Mouse (Mus musculus): Measurements from ENCODE around the gene Txndc17.

Txndc17 gene

GRCm38 (mm10) chr11:72226901-72227300, 19.6 kb downstream of the Txndc17 start:
- peaks cover 26% of the 10 kb centered on the region for H3K4me1 ChIP-seq (replicated peaks; ENCODE audit: low read depth, low read length)
- no peaks in the 10 kb centered on the region for H3K36me3 ChIP-seq (ENCODE audit: insufficient read depth, low read length)
- TF ChIP-seq POU5F1 (IDR thresholded peaks at IDR 0.05; ENCODE audit: borderline replicate concordance, low read length): no peak
- no peak overlapping the region for H3K4me3 ChIP-seq (replicated peaks; ENCODE audit: low read length)
- no peaks in the 10 kb centered on the region for H3K27me3 ChIP-seq (ENCODE audit: insufficient read depth, low read length)
- no peaks in the 10 kb centered on the region for H3K9me3 ChIP-seq (ENCODE audit: low read length)

- TF ChIP-seq POU5F1 (IDR thresholded peaks at IDR 0.05; ENCODE audit: borderline replicate concordance, low read length): no peak
- no peak for TF ChIP-seq NANOG (IDR thresholded peaks at IDR 0.05; ENCODE audit: borderline replicate concordance, low read length)
- TF ChIP-seq CTCF (conservative IDR thresholded peaks at IDR 0.05; ENCODE audit: low read length): no peak
- Histone ChIP-seq H3K36me3 (ENCODE audit: insufficient read depth, low read length) (no peaks in the 10 kb centered on the region), H3K4me1 (replicated peaks; ENCODE audit: low read depth, low read length) (peaks cover 38% of the 10 kb centered on the region), H3K27me3 (ENCODE audit: insufficient read depth, low read length) (no peaks in the 10 kb centered on the region), H3K4me3 (replicated peaks; ENCODE audit: low read length) (no peak overlapping the region), H3K9me3 (ENCODE audit: low read length) (no peaks in the 10 kb centered on the region)
These were observed 21.2 kb downstream of the Txndc17 start for GRCm38 (mm10) chr11:72228513-72228912.

- Histone ChIP-seq H3K36me3 (ENCODE audit: insufficient read depth, low read length) (no peaks in the 10 kb centered on the region), H3K4me1 (replicated peaks; ENCODE audit: low read depth, low read length) (peaks cover 16% of the 10 kb centered on the region), H3K27me3 (ENCODE audit: insufficient read depth, low read length) (no peaks in the 10 kb centered on the region), H3K4me3 (replicated peaks; ENCODE audit: low read length) (no peak overlapping the region), H3K9me3 (ENCODE audit: low read length) (no peaks in the 10 kb centered on the region)
- TF ChIP-seq NANOG (IDR thresholded peaks at IDR 0.05; ENCODE audit: borderline replicate concordance, low read length) (no peak), POU5F1 (IDR thresholded peaks at IDR 0.05; ENCODE audit: borderline replicate concordance, low read length) (no peak)
These were observed 24.7 kb downstream of the Txndc17 start for GRCm38 (mm10) chr11:72232068-72232467.

GRCm38 (mm10) chr11:72232991-72233390, 25.6 kb downstream of the Txndc17 start:
- TF ChIP-seq POU5F1 (IDR thresholded peaks at IDR 0.05; ENCODE audit: borderline replicate concordance, low read length) (no peak), CTCF (conservative IDR thresholded peaks at IDR 0.05; ENCODE audit: low read length) (no peak), NANOG (IDR thresholded peaks at IDR 0.05; ENCODE audit: borderline replicate concordance, low read length) (no peak)

GRCm38 (mm10) chr11:72234013-72234412, 26.7 kb downstream of the Txndc17 start:
- Histone ChIP-seq H3K4me3 (replicated peaks; ENCODE audit: low read length) (no peak overlapping the region), H3K36me3 (ENCODE audit: insufficient read depth, low read length) (no peaks in the 10 kb centered on the region), H3K27me3 (ENCODE audit: insufficient read depth, low read length) (no peaks in the 10 kb centered on the region), H3K4me1 (replicated peaks; ENCODE audit: low read depth, low read length) (peaks cover 16% of the 10 kb centered on the region), H3K9me3 (ENCODE audit: low read length) (no peaks in the 10 kb centered on the region)
- TF ChIP-seq POU5F1 (IDR thresholded peaks at IDR 0.05; ENCODE audit: borderline replicate concordance, low read length) (no peak), NANOG (IDR thresholded peaks at IDR 0.05; ENCODE audit: borderline replicate concordance, low read length) (no peak), CTCF (conservative IDR thresholded peaks at IDR 0.05; ENCODE audit: low read length) (no peak)

More at GRCm38 (mm10) chr11:72232991-72233390, 25.6 kb downstream of the Txndc17 start:
- Histone ChIP-seq H3K27me3 (ENCODE audit: insufficient read depth, low read length) (no peaks in the 10 kb centered on the region), H3K36me3 (ENCODE audit: insufficient read depth, low read length) (no peaks in the 10 kb centered on the region), H3K4me3 (replicated peaks; ENCODE audit: low read length) (no peak overlapping the region), H3K9me3 (ENCODE audit: low read length) (no peaks in the 10 kb centered on the region), H3K4me1 (replicated peaks; ENCODE audit: low read depth, low read length) (peaks cover 16% of the 10 kb centered on the region)

- H3K27me3 ChIP-seq (ENCODE audit: insufficient read depth, low read length): 0 out of 2 replicates have a peak, but pooled peaks cover 11% of the 10 kb centered on the region
- no peaks in the 10 kb centered on the region for H3K4me1 ChIP-seq (replicated peaks; ENCODE audit: low read depth, low read length)
- TF ChIP-seq POU5F1 (IDR thresholded peaks at IDR 0.05; ENCODE audit: borderline replicate concordance, low read length) (no peak), CTCF (conservative IDR thresholded peaks at IDR 0.05; ENCODE audit: low read length) (no peak), NANOG (IDR thresholded peaks at IDR 0.05; ENCODE audit: borderline replicate concordance, low read length) (no peak)
- H3K36me3 ChIP-seq (ENCODE audit: insufficient read depth, low read length): no peaks in the 10 kb centered on the region
- no peak overlapping the region for H3K4me3 ChIP-seq (replicated peaks; ENCODE audit: low read length)
- H3K9me3 ChIP-seq (ENCODE audit: low read length): no peaks in the 10 kb centered on the region
These were observed 32.9 kb downstream of the Txndc17 start for GRCm38 (mm10) chr11:72240062-72240860.

- H3K27me3 ChIP-seq (ENCODE audit: insufficient read depth, low read length): peaks cover 29% of the 10 kb centered on the region
- TF ChIP-seq NANOG (IDR thresholded peaks at IDR 0.05; ENCODE audit: borderline replicate concordance, low read length): no peak
- no peak for TF ChIP-seq POU5F1 (IDR thresholded peaks at IDR 0.05; ENCODE audit: borderline replicate concordance, low read length)
- no peak for TF ChIP-seq CTCF (conservative IDR thresholded peaks at IDR 0.05; ENCODE audit: low read length)
- no peaks in the 10 kb centered on the region for H3K36me3 ChIP-seq (ENCODE audit: insufficient read depth, low read length)
- H3K4me1 ChIP-seq (replicated peaks; ENCODE audit: low read depth, low read length): no peaks in the 10 kb centered on the region
- no peaks in the 10 kb centered on the region for H3K9me3 ChIP-seq (ENCODE audit: low read length)
- no peak overlapping the region for H3K4me3 ChIP-seq (replicated peaks; ENCODE audit: low read length)
These were observed 37.9 kb downstream of the Txndc17 start for GRCm38 (mm10) chr11:72245196-72245753.

GRCm38 (mm10) chr11:72255629-72256028, 48.3 kb downstream of the Txndc17 start:
- Histone ChIP-seq H3K27me3 (ENCODE audit: insufficient read depth, low read length) (peaks cover 25% of the 10 kb centered on the region), H3K9me3 (ENCODE audit: low read length) (no peaks in the 10 kb centered on the region), H3K4me1 (replicated peaks; ENCODE audit: low read depth, low read length) (no peaks in the 10 kb centered on the region), H3K36me3 (ENCODE audit: insufficient read depth, low read length) (0 out of 2 replicates have a peak, but pooled peaks cover 3% of the 10 kb centered on the region), H3K4me3 (replicated peaks; ENCODE audit: low read length) (no peak overlapping the region)
- TF ChIP-seq NANOG (IDR thresholded peaks at IDR 0.05; ENCODE audit: borderline replicate concordance, low read length) (no peak), CTCF (conservative IDR thresholded peaks at IDR 0.05; ENCODE audit: low read length) (no peak), POU5F1 (IDR thresholded peaks at IDR 0.05; ENCODE audit: borderline replicate concordance, low read length) (no peak)
